Mouse (Mus musculus) testis, adult 2 months (tissue): Measurements from ENCODE around the gene Znrf1.

Source experiments
- CTCF ChIP-seq: fragments of 200-500 bp; IDR thresholded peaks from 2 replicates; pipeline ENCODE4 v1.5.1; 2012; ENCODE audit warnings: low read depth, mild to moderate bottlenecking, inconsistent platforms, low read length, moderate library complexity; ENCODE audit not compliant: control insufficient read depth, insufficient read depth, insufficient replicate concordance
- POLR2A ChIP-seq: fragments of 200-500 bp; IDR thresholded peaks from 2 replicates; pipeline ENCODE4 v1.6.1; 2012; ENCODE audit warnings: low read depth, mild to moderate bottlenecking, inconsistent platforms, low read length, moderate library complexity; ENCODE audit not compliant: control insufficient read depth

DNA sequence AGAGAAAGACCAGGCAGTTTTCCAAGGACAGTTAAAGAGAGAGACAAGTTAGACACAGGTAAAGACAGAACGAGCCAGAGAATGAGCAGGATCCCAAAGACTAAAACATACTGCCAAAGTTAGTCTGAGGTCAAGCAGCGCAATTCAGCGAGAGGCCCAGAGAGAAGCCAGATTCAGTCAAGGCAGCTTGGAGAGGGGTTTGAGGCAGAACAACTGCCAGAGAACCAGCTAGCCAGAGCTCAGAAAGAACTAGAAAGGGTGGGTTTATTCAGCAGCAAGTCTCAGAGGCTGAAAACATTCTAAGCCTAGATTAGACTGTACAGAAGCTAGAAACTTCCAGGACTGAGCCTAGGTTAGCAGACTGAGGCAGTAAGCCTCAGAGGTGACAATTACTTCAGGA, 44.4 kb downstream of the Znrf1 start:
- TF ChIP-seq CTCF, result no peak
- no peak for TF ChIP-seq POLR2A
